Mouse (Mus musculus) stomach, adult 2 months (tissue): ENCODE measurements around the gene Zfp97. TPM values are rescaled to one million over a fixed set of nuclear protein-coding genes. Genes with fewer than 3 reads are reported as not detected.

Source experiments
- polyA plus RNA-seq: library from polyadenylated mRNA; depleted of rRNA; stranded (reverse); fragments of >200 nt; gene quantifications from 2 replicates; pipeline ENCODE4 v1.2.3, GENCODE M21; 2012; rRNA removed

Gene Zfp97
- 0.03 TPM in 1 of 2 replicates, not detected in the other for polyA plus RNA-seq

DNA sequence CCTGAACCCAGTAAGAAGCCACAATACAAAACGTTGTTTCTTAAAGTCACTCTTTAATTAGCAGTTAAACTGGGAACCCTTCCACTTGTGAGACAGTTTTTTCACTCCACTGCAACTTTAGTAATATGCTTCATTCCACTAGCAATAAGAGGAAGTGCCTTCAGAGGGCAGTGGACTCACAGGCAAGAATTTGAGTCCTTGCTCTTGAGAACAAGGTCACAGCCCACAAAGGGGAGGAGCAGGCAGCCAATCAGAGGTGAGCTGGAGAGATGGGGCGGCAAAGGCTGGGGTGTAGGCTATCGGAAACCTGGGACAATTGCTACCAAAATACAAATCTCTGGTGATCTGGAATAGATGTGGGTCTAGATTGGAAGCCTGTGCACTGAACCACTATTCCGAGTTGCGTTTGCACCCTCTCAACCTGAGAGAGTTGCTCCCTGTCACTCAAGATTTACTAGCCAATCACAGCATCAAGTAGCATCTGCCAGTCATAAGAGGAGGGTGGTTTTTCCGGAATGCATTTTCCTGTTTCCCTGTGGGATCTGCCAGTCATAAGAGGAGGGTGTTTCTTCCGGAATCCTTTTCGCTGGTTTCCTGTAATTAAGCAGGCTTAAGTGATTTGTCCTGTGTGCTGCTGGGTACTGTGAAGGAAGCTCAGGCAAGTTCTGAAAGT, at the start of gene Zfp97:
TSS of gene Zfp97 (plus strand) at position 586 of the 673 bp plus-strand sequence.

Other genes starting within 250 kb of the Zfp97 start
- 0.03 TPM in 1 of 2 replicates, not detected in the other for gene Zfp960, start 57.3 kb upstream of the Zfp97 start, polyA plus RNA-seq